Mouse (Mus musculus): ENCODE measurements around the gene Tagln. TPM values are rescaled to one million over a fixed set of nuclear protein-coding genes. Genes with fewer than 3 reads are reported as not detected.

Gene Tagln
- 9.8 and 10.8 TPM in 2 replicates for polyA plus RNA-seq (2015; fragmentation: Nextera tagmentation; extraction: Ambion mirVana)

DNA sequence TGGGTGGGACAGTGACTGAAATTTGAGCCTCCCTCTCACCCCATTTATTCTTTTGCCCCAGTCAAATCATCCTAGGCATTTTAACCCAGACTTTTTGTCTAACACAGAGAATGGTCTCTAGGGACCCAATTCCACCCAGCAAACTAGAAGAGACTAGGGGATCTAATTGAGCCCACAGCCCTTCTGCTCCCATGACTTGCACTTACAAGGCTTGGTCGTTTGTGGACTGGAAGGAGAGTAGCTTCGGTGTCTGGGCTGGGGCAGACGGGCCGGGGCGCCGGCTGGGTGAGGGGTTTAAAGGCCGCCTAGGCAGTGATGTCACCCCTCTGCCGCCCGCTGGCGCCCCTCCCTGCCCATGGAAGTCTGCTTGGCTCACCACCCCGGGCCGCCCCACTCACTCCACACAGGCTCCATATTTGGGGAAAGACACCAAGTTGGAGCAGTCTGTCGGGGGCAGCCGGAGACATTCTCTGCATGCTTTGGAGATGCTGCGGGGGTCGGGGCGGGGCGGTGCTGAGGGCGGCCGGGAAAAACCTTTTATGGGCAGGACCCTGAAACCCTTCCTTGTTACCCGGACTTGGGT is at the start of gene Tagln:
TSS of gene Tagln (minus strand) at position 431 of the 583 bp plus-strand sequence.
- Histone ChIP-seq H3K4me3 (peak within 1 kb of the TSS; percentile 21), H3K36me3 (peaks cover 40% of the 10 kb centered on the region), H3K4me2 (peak within 1 kb of the TSS; percentile 43), H3K27me3 (0 out of 2 replicates have a peak, but pooled peaks cover 3% of the 10 kb centered on the region), H3K27ac (replicated peaks) (no peak within 1 kb of the TSS), H3K4me1 (replicated peaks) (peaks cover 5% of the 10 kb centered on the region), H3K9ac (peak within 1 kb of the TSS; percentile 35; the same call in 1 of the 2 replicates), H3K9me3 (no peaks in the 10 kb centered on the region)
- WGBS: 13% methylated on average over 21 of the region's 21 CpGs
- ATAC-seq (ENCODE audit: low read depth): peak; percentile 40

DNA sequence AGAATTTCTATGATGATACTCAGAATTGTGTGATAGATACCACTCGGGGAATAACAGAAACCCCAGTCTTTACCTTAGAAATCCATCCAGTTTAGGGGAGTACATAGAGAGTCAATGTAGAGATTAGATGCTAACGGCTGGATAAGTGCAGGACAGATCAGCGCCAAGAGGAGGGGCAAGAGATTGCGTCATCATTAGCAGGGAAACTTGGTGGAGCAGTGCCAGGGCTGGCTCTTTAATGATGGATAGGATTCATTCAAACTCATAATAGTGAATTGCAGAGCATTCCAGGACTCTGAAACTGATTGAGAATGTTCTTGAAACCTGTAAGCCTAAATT is 49.3 kb upstream of the Tagln start:
- ATAC-seq (ENCODE audit: low read depth): peak; percentile 86
- Histone ChIP-seq H3K27me3 (no peaks in the 10 kb centered on the region), H3K9ac (peak overlapping the region; percentile 97), H3K9me3 (no peaks in the 10 kb centered on the region), H3K4me2 (peak overlapping the region; percentile 89), H3K4me1 (replicated peaks) (peaks cover 44% of the 10 kb centered on the region), H3K36me3 (no peaks in the 10 kb centered on the region; the same call in 1 of the 2 replicates), H3K4me3 (peak overlapping the region; percentile 80), H3K27ac (replicated peaks) (peak overlapping the region; percentile 96)
- 3% methylated on average over 4 of the region's 4 CpGs for WGBS

DNA sequence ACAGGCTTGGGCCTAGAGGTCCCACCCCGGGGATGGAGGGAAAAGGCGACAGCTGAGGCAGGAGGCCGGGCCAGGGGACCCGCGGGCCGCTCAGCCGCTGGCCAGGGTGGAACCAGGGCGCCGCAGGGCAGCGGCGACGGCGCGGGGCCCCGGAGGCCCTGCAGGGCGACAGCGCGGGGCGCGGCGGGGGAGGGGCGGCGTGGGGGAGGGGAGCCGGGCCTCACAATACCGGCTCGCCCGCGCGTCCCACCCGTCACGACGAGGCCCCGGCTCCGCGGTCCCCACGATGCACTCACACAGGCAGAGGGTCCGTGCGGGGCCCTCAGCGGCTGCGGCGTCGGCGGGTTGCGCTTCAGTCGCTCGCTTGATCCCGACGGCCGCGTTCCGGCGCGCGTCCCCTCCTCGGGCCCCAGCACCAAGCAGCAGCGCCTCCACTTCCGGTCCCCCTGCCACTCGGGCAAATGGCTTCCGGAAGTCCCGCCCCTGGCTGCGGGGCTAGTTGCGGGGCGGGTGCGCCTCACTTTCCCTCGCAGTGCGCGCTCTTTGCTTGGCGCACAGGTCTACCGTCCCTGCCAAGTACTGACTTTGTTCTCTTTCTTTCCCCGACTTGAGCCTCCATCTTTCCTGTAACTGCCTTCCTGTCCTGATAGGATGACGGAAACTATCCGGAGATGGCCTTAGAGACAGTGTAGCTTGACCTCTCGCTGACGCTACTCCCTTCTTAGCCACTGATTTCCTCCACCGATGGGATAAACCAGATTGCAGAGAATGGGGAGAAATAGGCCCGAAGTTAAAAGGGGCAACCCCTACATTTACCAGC is 48.8 kb upstream of the Tagln start:
- no peaks in the 10 kb centered on the region for H3K27me3 ChIP-seq
- peak overlapping the region; percentile 80 for H3K4me3 ChIP-seq
- no peaks in the 10 kb centered on the region; the same call in 1 of the 2 replicates for H3K36me3 ChIP-seq
- no peaks in the 10 kb centered on the region for H3K9me3 ChIP-seq
- peaks cover 50% of the 10 kb centered on the region for H3K4me1 ChIP-seq (replicated peaks)
- peak; percentile 95 for ATAC-seq (ENCODE audit: low read depth)
- H3K9ac ChIP-seq: peak overlapping the region; percentile 97
- H3K27ac ChIP-seq (replicated peaks): peak overlapping the region; percentile 96
- peak overlapping the region; percentile 89 for H3K4me2 ChIP-seq
- under 1% methylated on average over 47 of the region's 76 CpGs for WGBS

DNA sequence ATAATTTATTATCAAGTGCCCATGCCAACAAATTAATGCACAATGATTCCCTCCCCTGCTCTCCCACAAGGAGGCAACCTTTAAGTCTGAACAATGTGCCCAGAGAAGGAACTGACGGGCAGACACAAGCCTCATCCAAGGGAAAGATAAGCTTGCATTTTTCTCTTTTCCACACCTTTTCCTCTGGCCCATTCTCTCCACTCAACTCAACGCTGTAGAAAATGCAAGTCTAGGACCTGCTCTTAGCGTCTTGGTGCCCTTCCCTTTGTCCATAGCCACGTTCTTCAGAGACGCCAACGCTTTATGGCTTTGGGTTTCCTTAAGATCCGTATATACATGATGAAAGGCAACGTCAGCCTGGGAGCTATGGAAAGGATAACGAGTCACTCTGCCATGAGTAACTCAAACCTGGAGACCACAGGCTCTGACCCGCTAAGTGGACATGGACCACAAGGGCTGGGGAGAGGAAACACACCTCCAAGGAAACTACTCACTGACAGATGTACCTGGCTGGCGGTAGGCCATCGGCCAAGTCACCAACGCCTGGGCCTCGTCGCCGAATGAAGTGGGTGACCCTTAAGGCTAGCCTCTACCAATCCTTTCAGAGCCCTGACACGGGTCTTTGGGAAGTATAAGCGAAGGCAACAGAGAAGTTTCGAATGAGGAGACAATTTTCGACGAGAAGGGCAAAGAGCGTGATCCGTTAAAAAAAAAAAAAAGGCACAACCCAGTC is 48.0 kb upstream of the Tagln start:
- Histone ChIP-seq H3K4me2 (peak overlapping the region; percentile 89), H3K36me3 (peaks cover under 1% of the 10 kb centered on the region; the same call in 1 of the 2 replicates), H3K4me1 (replicated peaks) (peaks cover 53% of the 10 kb centered on the region), H3K4me3 (peak overlapping the region; percentile 80), H3K9me3 (no peaks in the 10 kb centered on the region), H3K27me3 (no peaks in the 10 kb centered on the region), H3K9ac (peak overlapping the region; percentile 97), H3K27ac (replicated peaks) (peak overlapping the region; percentile 96)
- peak; percentile 9; the same call in 1 of the 2 replicates for ATAC-seq (ENCODE audit: low read depth)
- under 1% methylated on average over 23 of the region's 23 CpGs for WGBS

DNA sequence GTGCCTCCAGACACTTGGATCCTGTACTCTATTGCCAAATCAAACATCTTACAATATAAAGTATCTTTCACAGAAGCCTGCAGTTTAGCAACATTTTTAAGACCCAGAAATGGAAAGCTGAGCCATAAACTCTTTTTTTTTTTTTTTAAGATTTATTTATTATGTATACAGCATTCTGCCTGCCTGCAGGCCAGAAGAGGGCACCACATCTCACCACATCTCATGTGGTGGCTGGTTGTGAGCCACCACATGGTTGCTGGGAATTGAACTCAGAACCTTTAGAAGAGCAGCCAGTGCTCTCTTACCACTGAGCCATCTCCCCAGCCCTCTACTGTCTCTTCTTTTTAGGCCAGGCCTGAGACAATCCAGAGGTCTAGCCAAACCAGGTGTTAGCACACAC is 45.5 kb upstream of the Tagln start:
- Histone ChIP-seq H3K4me1 (replicated peaks) (peaks cover 56% of the 10 kb centered on the region), H3K4me3 (no peak overlapping the region), H3K9me3 (no peaks in the 10 kb centered on the region), H3K27ac (replicated peaks) (no peak overlapping the region), H3K36me3 (peaks cover 9% of the 10 kb centered on the region), H3K4me2 (0 out of 2 replicates have a peak overlapping the region, but pooled peaks have one; percentile 9), H3K9ac (no peak overlapping the region), H3K27me3 (no peaks in the 10 kb centered on the region)
- no peak for ATAC-seq (ENCODE audit: low read depth)

DNA sequence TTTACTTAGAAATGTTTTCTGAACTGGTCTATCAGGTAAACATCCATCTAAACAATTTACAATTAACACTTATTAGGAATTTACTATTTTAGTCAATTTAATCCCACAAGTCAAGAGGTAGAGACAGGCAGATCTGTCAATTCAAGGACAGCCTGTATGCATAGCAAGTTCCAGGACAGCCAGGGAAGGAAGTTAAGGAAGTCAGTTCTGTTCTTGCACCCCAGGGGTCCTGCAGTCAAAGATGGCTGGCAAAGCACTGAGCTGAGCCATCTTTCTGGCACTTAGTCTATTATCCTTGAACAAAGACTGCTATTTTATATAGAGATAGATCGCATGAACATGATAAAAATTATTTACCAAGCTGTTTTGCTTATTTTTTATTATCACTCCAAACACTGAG is 44.8 kb upstream of the Tagln start:
- peaks cover 14% of the 10 kb centered on the region for H3K36me3 ChIP-seq
- no peak overlapping the region for H3K4me2 ChIP-seq
- 86% methylated on average over 1 of the region's 1 CpGs for WGBS
- peaks cover 50% of the 10 kb centered on the region for H3K4me1 ChIP-seq (replicated peaks)
- no peaks in the 10 kb centered on the region for H3K9me3 ChIP-seq
- H3K27ac ChIP-seq (replicated peaks): no peak overlapping the region
- no peaks in the 10 kb centered on the region for H3K27me3 ChIP-seq
- H3K9ac ChIP-seq: no peak overlapping the region
- ATAC-seq (ENCODE audit: low read depth): no peak
- no peak overlapping the region for H3K4me3 ChIP-seq

DNA sequence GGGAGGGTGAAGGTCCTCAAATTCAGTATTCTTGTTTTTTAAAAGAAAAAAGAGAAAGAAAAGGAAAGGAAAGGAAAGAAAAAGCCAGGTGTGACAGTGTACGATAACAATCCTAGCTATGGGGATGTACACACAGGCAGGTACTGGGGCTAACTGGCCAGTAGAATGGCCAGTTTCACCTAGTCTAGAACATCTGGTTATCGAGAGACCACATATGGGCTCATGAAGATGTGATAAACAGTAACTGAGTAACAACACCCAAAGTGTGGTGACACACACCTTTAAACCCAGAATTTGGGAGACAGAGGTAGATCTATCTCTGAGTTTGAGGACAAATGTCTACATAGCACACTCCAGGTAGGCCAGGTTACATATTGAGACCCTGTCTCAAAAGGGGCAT is 43.9 kb upstream of the Tagln start:
- no peaks in the 10 kb centered on the region for H3K27me3 ChIP-seq
- no peak overlapping the region for H3K27ac ChIP-seq (replicated peaks)
- H3K4me3 ChIP-seq: no peak overlapping the region
- WGBS: 93% methylated on average over 2 of the region's 2 CpGs
- H3K4me1 ChIP-seq (replicated peaks): peaks cover 45% of the 10 kb centered on the region
- H3K4me2 ChIP-seq: no peak overlapping the region
- no peak overlapping the region for H3K9ac ChIP-seq
- H3K9me3 ChIP-seq: no peaks in the 10 kb centered on the region
- H3K36me3 ChIP-seq: peaks cover 21% of the 10 kb centered on the region
- ATAC-seq (ENCODE audit: low read depth): no peak

DNA sequence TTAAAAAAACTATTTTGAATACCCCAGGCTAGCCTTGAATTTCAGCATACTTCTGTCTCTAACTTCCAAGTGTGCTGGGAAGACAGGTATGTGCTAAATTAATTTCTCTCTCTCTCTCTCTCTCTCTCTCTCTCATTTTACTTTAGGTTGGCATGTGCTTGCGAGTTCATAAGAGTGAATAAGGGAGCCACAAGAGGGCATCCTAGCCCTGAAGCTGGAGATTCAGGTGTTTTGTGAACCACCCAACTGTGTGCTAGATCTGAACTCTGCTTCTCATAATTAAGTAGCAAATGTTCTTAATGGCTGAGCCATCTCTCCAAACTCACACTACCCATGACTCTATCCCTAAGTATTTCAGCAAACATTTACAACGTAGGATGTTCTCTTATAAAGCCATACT is 41.0 kb upstream of the Tagln start:
- no peak overlapping the region for H3K4me2 ChIP-seq
- no peak for ATAC-seq (ENCODE audit: low read depth)
- H3K4me1 ChIP-seq (replicated peaks): peaks cover 26% of the 10 kb centered on the region
- no peaks in the 10 kb centered on the region for H3K9me3 ChIP-seq
- H3K9ac ChIP-seq: no peak overlapping the region
- no peak overlapping the region for H3K4me3 ChIP-seq
- no peak overlapping the region for H3K27ac ChIP-seq (replicated peaks)
- WGBS: 95% methylated on average over 2 of the region's 2 CpGs
- peaks cover 48% of the 10 kb centered on the region for H3K36me3 ChIP-seq
- no peaks in the 10 kb centered on the region for H3K27me3 ChIP-seq

DNA sequence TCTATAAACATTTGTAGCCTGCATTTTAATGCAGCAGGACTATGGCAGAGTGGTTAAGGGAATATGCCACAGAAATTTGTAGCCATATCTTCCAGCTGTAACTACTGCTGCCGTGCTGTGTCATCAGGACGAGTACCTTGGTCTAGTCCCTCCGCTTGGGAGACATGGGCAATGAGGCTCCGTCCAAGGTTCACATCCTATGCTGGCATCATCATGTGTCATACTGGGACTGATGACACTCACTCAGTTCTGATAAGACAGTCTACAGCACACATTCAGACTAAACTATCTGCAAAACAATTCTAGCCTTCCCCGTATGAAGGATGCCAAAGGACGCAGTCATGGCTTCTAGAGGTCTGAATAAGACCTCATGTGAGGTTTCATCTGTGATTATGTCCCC is 27.7 kb upstream of the Tagln start:
- H3K36me3 ChIP-seq: peaks cover 83% of the 10 kb centered on the region
- no peak overlapping the region for H3K9ac ChIP-seq
- WGBS: 92% methylated on average over 6 of the region's 6 CpGs
- no peaks in the 10 kb centered on the region for H3K27me3 ChIP-seq
- H3K4me1 ChIP-seq (replicated peaks): peaks cover 6% of the 10 kb centered on the region
- ATAC-seq (ENCODE audit: low read depth): no peak
- no peak overlapping the region for H3K4me2 ChIP-seq
- H3K4me3 ChIP-seq: no peak overlapping the region
- no peaks in the 10 kb centered on the region for H3K9me3 ChIP-seq
- no peak overlapping the region for H3K27ac ChIP-seq (replicated peaks)

DNA sequence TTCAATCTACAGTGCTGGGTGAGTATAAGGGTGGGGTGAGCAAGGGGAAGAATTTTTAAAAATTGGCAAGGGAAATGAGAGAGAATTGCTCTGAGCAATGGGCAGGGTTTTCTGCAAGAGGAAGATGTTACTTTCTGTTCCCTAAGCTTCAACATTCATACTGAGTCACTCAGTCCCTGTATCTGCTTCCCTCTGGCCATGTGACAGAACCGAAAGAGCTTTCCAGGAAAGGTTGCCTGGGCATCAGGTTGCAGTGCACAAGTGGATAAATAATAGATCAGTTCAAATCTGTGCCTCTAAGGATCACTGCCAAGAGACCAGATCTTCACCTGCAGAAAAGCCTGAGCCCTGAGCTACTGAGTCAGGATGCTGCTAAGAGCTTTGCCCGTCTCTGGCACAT is 26.0 kb upstream of the Tagln start:
- no peak overlapping the region for H3K4me2 ChIP-seq
- no peak for ATAC-seq (ENCODE audit: low read depth)
- peaks cover 21% of the 10 kb centered on the region for H3K4me1 ChIP-seq (replicated peaks)
- H3K36me3 ChIP-seq: peaks cover 69% of the 10 kb centered on the region
- no peaks in the 10 kb centered on the region for H3K27me3 ChIP-seq
- no peaks in the 10 kb centered on the region for H3K9me3 ChIP-seq
- no peak overlapping the region for H3K9ac ChIP-seq
- no peak overlapping the region for H3K4me3 ChIP-seq
- 84% methylated on average over 2 of the region's 2 CpGs for WGBS
- no peak overlapping the region for H3K27ac ChIP-seq (replicated peaks)

DNA sequence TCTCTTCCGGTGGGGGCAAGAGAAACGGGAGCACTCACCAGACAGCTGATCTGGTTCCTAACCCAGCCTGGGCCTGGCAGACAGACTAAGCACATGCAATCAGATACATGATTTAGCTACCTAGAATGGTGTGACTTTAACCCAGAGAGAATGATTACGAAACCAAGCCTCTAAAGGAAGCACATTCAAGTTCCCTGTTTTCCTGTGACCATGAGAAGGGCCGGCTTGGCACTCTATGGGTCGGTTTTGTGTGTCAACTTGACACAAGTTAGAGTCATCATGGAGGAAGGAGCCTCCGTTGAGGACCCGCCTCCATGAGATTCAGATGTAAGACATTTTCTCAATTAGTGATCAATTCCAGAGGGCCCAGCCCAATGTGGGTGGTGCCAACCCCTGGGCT is 23.8 kb upstream of the Tagln start:
- H3K27me3 ChIP-seq: no peaks in the 10 kb centered on the region
- peaks cover 37% of the 10 kb centered on the region for H3K4me1 ChIP-seq (replicated peaks)
- no peak overlapping the region for H3K4me2 ChIP-seq
- peaks cover 47% of the 10 kb centered on the region for H3K36me3 ChIP-seq
- no peak for ATAC-seq (ENCODE audit: low read depth)
- no peak overlapping the region for H3K27ac ChIP-seq (replicated peaks)
- H3K4me3 ChIP-seq: no peak overlapping the region
- 87% methylated on average over 7 of the region's 7 CpGs for WGBS
- H3K9me3 ChIP-seq: no peaks in the 10 kb centered on the region
- H3K9ac ChIP-seq: no peak overlapping the region

DNA sequence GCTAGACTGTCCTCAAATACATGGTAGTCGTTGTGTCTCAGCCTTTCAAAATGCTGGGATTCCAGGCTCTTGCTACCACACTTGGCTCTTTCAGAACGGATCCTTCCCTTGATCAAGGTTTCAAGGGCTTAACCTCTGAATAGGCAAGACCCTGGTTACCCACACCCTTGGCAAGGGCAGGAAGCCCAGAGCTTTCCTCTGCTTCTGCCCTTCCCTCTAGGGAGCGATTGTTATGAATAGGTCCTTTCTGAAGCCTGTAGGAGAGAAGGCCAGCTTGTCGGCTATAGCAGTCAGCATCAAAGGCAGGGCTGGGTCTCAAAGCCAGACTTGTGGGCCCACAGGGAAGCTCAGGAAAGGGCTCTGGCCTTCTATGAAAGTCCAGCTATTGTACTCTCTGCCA is 23.0 kb upstream of the Tagln start:
- peaks cover 39% of the 10 kb centered on the region for H3K36me3 ChIP-seq
- no peak overlapping the region for H3K4me2 ChIP-seq
- no peak overlapping the region for H3K9ac ChIP-seq
- ATAC-seq (ENCODE audit: low read depth): no peak
- peaks cover 45% of the 10 kb centered on the region for H3K4me1 ChIP-seq (replicated peaks)
- H3K4me3 ChIP-seq: no peak overlapping the region
- H3K27ac ChIP-seq (replicated peaks): peak overlapping the region; percentile 56
- no peaks in the 10 kb centered on the region for H3K27me3 ChIP-seq
- no peaks in the 10 kb centered on the region for H3K9me3 ChIP-seq
- 48% methylated on average over 4 of the region's 4 CpGs for WGBS

All from neural tube, embryonic 13.5 days (tissue).